Mouse (Mus musculus): ENCODE data around the gene AC140267.1.

GRCm38 (mm10) chr15:80233053-80233452 is 2.6 kb upstream of the AC140267.1 start:
- TF ChIP-seq TAL1 (IDR thresholded peaks at IDR 0.05; ENCODE audit: low read length) (no peak), GATA1 (IDR thresholded peaks at IDR 0.05; ENCODE audit: low read length) (no peak)

Measured in erythroblast, embryonic 14.5 days (primary cell).